Mouse (Mus musculus) heart, postnatal 14 days (tissue): ENCODE measurements at regions not wholly inside any gene's neighbourhood (a gene's known extent, or its start where the extent isn't known, plus 50 kb on each side); places are given as distances from the start of the nearest gene placed in this dataset.
A peak's percentile ranks its signal among the peaks of the same experiment; 100 is the strongest.

Source experiments
- DNase-seq, 2 experiments: peaks; one replicate each; pipeline ENCODE4 v3.0.0; 2021 to 2022
- intact Hi-C: fragments of 180-260 bp; cut with DNase I; formaldehyde crosslinking; loops from one replicate; pipeline ENCODE4 v1.15.1; 2025

DNA sequence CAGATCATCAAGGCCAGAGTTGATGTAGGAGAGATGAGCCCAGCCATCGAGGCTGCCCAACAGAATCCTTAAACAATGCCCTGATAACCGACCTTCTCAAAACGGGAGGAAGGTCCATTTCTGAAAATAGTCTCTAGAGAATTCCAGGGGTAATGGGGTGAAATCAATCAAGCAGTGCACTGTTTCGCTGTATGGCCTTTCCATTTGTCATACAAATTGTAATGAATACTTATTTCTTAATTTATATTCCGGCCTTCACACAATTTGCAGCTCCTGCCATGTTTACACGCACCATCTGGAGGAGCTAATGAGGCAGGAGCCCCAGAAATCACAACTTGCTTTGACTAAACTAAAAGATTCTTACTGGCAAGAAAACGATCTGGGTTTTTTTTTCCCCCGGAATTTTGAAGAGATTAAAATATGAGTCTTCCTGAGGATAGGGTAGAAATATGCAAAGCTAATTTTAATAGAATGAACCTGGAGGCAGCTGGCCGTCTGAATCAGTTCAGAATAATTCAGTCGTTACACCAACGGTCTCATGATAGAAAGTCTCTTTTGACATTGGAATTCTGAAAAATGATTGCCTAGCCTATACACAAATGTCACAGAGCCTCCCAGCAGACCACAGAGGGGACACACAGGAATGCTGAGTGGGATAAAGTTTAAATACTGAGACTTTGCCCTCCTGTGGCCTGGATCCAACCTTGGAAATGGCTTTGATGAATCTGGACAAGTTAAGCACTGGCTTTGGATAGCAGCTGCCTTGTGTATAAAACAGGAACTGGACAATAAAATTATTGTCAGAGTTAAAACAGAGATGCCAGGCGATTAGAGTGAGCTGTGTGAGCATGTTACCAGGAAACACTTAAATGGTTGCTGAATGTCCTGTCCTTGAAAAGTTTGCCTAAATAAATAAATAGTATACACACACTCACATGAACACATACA, 115.0 kb upstream of the Frem1 start:
- DNase-seq = no peak
- intact Hi-C loops = no loop called here

DNA sequence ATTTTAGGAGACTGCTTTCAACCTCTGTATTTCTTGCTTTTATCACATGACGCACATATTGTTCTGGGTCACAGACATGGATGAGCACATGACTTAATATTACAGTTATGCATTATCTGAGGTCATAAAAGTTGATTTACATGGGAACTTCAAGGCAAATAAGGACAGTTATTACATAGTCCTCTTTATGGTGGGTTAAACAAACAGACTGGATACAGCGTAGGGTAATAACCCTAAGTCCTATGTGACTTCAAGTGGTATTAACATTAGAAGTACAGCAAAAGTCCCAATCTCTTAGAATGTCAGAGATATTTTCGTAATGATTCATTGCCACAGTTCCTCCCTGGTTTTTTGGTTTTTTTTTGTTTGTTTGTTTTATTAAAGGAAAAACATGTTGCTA, 94.6 kb upstream of the Frem1 start:
- DNase-seq = no peak
- intact Hi-C loops = no loop called here

DNA sequence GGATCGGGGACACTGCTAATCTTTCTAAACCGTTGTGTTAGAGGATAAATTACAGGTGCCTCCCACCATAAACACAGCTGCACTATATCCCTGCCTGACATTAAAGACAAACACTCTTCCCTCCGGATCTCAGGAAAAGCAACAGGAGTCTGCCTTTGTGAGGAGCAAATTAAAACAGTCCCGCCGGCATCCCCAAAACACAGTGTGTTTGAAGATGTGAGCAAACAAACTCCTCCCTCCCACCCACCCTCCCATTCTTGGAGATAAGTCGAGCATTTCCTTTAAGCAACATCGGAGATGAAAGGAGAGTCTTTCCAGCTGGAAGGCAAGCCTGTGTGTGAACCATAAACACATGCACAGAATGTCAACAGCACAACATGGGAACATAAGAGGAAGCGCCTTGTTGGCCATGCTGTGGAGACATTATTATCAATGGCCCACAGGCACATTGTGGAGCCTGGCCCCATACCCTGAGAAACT, 93.6 kb upstream of the Frem1 start:
- intact Hi-C loops = no loop called here

DNA sequence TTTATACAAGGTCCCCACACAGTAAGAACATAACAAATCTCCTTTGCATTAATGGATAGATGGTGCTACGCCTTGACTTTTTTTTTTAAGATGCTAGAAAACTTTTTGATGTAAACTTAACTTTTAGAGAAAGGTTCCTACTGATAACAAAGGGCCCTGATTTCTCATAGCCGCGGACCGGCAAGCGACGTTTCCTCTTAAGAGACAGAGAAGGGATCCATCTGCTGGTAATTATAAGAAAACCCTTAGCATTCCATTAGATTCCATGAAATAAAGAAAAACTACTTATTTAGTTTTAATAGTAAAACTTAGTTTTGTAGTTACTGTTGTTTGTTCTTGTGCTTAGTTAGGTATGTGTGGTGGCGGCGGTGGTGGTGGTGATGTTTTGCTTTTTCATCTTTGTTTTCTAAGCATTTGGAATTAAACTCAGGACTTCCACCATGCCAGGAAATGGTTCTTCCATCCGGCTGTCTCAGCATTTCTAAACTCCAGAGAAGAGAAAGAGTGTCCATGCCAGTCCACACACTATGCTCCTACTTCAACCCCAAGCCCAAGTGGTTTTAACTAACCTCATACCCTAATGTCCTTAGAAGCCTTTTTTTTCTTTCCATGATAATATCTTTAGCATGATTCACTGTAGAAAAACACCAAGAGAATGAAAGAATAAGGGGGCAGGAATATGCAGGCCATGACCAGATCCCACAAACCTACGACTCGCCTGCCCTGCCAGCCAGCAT, 92.8 kb upstream of the Frem1 start:
- DNase-seq = no peak
- intact Hi-C loops = no loop called here

More for the DNA sequence above, 93.6 kb upstream of the Frem1 start:
- DNase-seq = no peak

DNA sequence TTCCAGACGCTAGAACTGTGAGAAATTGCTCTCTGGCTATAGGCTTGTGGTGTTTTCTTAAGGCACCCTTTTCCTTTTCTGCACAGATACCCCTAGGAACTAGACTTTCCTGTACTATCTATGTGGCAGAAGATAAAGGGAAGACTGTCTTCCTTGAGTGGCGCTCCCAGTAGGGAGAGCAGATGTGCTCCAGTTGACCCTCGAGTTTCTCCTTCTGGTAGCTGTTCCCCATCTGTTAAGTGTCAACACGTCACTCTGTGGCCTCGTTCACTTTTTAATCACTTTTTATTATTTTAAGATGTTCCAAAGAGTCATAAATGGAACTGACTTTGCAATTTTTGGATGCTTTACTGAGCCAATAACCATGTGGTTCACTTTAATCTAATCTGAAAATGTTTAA, 89.6 kb upstream of the Frem1 start:
- intact Hi-C loops = no loop called here
- peak in 1 of 2 experiments; percentile 8 for DNase-seq

DNA sequence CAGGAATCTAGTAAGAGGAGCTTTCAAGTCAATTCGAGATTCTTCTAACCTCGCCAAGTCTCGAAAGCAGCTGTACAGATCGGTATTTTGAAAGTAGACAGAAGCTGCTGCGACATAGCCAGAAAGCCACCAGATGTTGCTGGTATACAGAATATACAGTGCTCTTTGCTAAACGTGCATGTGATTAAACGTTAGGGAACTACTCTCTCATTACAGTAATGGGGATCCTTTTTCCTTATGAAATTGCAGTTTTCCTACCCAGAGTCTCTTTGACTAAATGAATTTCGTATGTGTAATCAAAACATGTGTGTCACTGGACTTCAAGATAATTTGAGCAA, 70.5 kb upstream of the Frem1 start:
- intact Hi-C loops = no loop called here

DNA sequence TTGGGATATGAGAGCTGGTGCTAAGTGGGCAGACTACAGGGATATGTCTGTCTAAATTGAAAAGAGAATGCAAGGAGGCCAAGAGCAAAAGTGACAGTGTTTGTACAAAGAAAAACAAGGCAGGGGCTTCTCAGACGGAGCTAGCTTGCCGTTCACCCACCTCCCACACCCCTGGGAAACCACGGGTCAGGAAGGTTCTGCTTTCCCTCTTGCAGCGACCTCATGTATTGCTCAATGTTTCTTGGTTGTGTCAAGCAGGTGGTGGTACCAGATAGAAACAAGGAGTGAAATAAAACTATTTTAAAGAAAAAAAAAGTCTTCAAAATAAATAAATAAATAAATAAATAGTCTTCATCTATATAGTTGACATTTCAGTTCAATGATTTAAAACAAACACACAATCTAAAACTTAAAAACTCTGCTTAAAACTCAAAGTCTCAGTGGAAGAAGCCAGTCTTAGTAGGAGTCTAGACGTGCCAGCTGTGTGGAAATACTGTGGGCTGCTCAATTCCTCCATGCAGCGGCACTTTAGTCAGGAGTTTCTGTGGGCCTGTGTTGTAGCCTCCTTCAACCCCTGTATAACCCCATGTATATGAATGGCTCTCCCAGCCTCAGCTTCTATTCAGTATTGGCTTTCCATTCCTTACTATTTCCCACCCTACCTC, 70.0 kb upstream of the Frem1 start:
- intact Hi-C loops = no loop called here
- no peak for DNase-seq

More for the DNA sequence above, 70.5 kb upstream of the Frem1 start:
- DNase-seq = no peak

DNA sequence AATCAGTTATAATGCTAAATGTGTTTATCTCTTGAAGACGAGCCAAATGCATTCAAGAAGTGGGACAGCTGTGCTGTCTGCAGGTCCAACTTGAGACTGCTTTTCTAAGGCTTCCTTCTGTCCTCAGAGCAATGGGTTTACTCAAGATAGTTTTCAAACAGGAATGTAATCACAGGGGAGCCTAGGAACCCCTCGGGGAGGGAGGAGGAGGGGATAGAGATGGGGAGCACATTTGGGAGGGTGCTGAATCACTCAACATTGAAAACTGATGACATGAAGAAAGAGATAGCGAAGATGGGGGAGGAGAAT, 56.5 kb upstream of the Frem1 start:
- intact Hi-C loops = no loop called here

DNA sequence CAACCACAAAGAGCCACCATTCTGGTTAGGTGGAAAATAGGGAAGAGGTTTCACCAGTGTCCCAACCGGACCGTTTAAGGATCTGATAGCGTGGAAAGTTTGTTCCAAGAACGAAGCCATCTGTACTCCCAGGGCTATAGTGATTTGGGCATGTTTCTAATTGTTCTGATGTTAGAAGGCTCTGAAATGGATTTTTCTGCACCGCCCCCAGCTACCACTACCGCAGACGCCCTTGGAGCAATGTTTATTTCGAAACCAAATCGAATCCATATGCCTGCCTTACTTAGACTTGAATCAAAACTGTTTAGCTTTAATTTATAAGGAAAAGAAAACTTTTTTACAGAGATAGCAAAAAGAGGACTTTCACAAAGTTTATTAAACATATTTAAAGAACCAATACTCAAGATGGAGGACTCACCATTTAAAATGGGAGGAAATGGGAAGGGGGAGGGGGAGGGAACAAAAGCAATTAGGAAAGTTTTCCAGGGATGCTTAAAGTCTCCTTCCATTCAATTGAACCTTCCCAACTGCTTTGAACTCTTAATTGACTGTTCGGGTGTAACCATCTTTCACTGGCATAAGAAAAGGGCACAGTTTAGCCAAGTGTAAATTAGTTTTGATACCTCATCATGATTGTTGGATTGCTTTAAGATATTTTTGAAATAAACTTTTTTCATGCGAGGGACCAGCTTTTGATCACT, 56.0 kb upstream of the Frem1 start:
- intact Hi-C loops = no loop called here

More for the DNA sequence above, 56.5 kb upstream of the Frem1 start:
- no peak for DNase-seq

DNA sequence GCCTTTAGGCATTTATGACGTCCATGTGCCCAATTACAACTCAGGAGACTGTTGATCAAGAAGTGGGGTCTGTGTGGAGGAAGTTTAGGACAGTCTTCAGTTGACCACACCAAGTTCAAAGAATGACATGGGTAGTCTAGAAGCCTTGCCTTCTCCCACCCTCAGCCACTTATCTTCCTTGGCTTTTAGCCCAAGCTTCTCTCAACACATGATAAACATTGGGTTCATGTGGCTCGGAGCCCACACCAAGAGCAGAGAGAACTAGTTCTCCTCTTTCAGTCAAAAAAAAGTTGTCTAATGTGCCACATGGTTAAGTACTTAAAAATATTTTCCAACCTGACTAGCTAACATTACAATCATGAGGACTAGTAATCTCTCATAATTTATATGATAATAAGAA, 55.0 kb upstream of the Frem1 start:
- intact Hi-C loops = no loop called here
- no peak for DNase-seq

More for the DNA sequence above, 56.0 kb upstream of the Frem1 start:
- no peak for DNase-seq

DNA sequence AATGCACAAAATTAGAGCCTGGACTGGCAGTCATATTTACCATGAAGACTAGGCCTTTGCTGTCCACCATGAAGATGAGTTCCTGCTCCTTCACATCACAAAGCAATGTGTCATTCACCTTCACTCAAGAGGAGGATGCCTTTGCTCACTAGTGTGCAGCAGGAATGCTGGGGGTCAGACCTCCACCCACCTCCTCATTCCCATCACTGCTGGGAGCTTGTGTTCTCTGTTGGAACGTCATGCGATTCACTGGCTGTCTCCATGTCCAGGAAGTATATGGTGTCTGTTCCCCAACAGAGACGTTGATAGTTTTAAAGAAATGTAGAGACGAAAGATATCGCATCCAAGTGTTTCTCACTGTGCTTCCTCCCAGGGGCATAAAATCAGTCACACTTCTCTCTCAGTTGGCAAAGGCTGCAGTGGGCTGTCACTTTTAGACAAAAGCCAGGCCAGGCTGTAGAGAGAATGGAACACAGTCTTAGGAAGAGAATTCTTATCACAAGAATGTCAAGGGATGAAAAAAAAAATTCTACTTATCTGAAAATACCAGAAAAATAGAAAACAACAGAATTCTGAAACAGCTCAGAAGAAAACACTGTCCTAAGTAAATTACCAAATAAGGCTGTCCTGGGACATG, 52.0 kb upstream of the Frem1 start:
- peak; percentile 24 to 50 for DNase-seq

DNA sequence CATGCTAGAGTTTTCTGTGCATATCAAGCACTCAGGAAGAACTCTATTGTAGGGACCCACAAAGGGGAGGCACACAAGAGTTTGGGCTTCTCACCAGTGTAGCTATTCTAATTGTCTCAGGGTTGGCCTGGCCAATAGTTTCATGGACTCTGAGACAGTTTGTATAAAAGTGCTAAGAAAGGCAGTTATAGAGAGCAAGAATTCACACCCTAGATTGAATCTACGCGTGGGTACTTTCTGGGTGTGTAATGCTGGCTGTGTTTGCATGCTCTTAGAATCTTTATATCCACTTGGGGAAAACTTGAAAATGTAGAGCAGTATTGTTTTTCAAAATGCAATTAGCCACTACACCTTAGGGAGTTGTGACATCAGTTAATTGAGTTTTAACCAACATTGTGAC, 50.8 kb upstream of the Frem1 start:
- intact Hi-C loops = no loop called here
- no peak for DNase-seq

More for the DNA sequence above, 52.0 kb upstream of the Frem1 start:
- intact Hi-C loops = no loop called here

DNA sequence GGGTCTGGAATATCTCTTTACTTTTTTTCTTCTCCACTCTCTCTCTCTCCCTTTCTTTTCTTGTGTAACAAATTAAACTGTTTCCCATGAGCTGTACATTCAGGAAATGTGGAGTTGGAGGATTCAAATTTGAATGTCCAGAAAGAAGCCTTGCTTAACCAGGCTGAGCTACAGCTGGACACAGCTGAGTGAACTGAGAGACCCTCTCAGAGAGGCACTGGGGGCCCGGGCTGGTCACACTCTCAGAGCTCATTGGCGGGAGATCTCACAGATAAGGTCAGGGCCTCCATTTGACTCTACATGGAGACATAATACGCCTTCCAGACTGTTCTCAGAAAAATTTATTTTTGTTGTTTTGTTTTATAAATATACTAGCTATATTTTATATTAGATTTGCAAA, 49.9 kb upstream of the Frem1 start:
- intact Hi-C loops = no loop called here
- DNase-seq = no peak
